Mouse (Mus musculus) neural tube, embryonic 14.5 days (tissue): ENCODE measurements at regions not wholly inside any gene's neighbourhood (a gene's known extent, or its start where the extent isn't known, plus 50 kb on each side); places are given as distances from the start of the nearest gene placed in this dataset.
A peak's percentile ranks its signal among the peaks of the same experiment; 100 is the strongest.

Source experiments
- ATAC-seq: fragments of 200-750 bp; cut with Nextera tagmentation; 2 replicates; pipeline ENCODE4 v1.8.0; 2017; ENCODE audit warnings: low read depth, mild to moderate bottlenecking, moderate TSS enrichment, moderate library complexity
- H3K27ac ChIP-seq: fragments of 300-500 bp; sonication (generic); 2 replicates; pipeline ENCODE4 v1.5.1; 2014; ENCODE audit warnings: low read depth, mild to moderate bottlenecking, control low read depth, low read length, moderate library complexity, mixed read lengths
- H3K27me3 ChIP-seq: fragments of 300-500 bp; sonication (generic); 2 replicates; pipeline ENCODE4 v1.6.1; 2014; ENCODE audit warnings: low read length; ENCODE audit not compliant: control insufficient read depth, insufficient read depth
- H3K36me3 ChIP-seq: fragments of 300-500 bp; sonication (generic); 2 replicates; pipeline ENCODE4 v1.6.1; 2014; ENCODE audit warnings: low read length, mixed read lengths; ENCODE audit not compliant: control insufficient read depth, insufficient read depth
- H3K4me1 ChIP-seq: fragments of 300-500 bp; sonication (generic); 2 replicates; pipeline ENCODE4 v1.6.1; 2014; ENCODE audit warnings: low read length; ENCODE audit not compliant: control insufficient read depth, insufficient read depth
- H3K4me2 ChIP-seq: fragments of 300-500 bp; sonication (generic); 2 replicates; pipeline ENCODE4 v1.6.1; 2014; ENCODE audit warnings: mild to moderate bottlenecking, low read depth, low read length, control low read depth
- H3K4me3 ChIP-seq: fragments of 300-500 bp; sonication (generic); 2 replicates; pipeline ENCODE4 v1.5.1; 2014; ENCODE audit warnings: low read depth, low read length, control low read depth, mixed read lengths
- H3K9ac ChIP-seq: fragments of 300-500 bp; sonication (generic); replicated peaks from 2 replicates; pipeline ENCODE4 v1.6.1; 2014; ENCODE audit warnings: low read depth, mild to moderate bottlenecking, control low read depth, low read length, mixed read lengths
- H3K9me3 ChIP-seq: fragments of 300-500 bp; sonication (generic); 2 replicates; pipeline ENCODE4 v1.6.1; 2016; ENCODE audit warnings: low read length; ENCODE audit not compliant: control insufficient read depth
- WGBS: fragments of 180-500 bp; shearing (Covaris S2); extraction: QIAGEN DNeasy Blood & Tissue Kit; methylation state at CpG from one replicate; pipeline ENCODE4 v1.1.7; 2014; 5-methylcytosine and 5-hydroxymethylcytosine counted together

DNA sequence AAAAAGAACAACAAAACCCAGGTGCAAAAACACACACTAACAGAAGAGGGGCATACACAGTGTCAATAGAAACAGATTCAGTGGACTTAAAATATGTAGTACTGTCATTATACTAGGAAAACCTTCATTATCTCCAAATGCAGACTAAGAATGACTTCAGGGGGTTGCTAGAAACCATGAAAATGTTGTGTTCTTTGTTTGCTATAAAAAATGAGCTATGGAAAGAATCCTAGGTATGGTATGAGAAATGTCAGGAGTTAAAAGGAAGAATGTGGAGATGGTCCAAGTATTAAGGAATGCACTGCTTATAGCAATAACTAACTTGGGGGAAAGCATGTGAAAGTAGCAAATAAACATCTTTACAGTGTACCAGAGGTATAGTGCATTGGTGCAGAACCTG lies 910.2 kb upstream of the B3galt2 start:
- no peaks in the 10 kb centered on the region for H3K27me3 ChIP-seq

DNA sequence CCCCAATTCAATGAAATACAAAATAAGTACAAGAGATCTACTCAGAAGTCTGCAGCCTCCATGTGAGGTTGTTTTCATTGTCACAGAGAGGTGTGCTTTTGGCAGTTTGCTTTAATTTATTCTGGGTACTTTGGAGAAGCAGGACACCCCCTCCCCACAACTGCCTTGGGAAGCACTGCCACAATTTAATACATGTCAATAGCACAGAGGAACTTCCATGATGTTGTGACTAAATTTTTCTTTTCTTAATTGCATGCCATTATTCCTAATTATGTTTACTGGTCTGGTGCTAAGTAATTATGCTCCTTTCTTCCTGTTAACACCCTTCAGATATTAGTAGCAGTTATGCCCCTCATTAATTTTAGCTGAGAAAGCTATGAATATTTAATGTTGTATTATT lies 906.4 kb upstream of the B3galt2 start:
- no peak; the same call in 1 of the 2 replicates for ATAC-seq
- Histone ChIP-seq H3K27me3 (no peaks in the 10 kb centered on the region), H3K4me2 (no peak overlapping the region)

More for the DNA sequence above, 910.2 kb upstream of the B3galt2 start:
- Histone ChIP-seq H3K9ac (no peak overlapping the region), H3K4me1 (no peaks in the 10 kb centered on the region), H3K4me2 (no peak overlapping the region), H3K36me3 (no peaks in the 10 kb centered on the region), H3K9me3 (no peaks in the 10 kb centered on the region), H3K4me3 (no peak overlapping the region), H3K27ac (no peak overlapping the region)
- ATAC-seq: no peak

DNA sequence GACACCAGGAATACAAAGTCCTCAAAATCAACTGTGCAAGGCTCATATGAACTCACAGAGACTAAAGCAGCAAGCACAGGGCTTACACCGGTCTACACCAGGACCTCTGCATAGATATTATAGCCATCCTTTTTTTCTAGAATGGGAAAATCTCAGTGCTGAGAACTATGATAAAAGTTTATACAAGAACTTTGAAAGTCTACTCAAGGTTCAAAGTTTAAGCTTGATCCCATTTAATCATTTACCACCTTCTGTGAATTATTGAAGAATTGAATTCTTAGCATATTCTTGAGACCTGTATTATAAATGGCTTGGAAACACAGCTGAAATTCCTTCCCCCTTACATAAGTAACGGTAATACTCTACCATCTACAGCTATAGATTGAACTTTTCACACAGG lies 902.1 kb upstream of the B3galt2 start:
- Histone ChIP-seq H3K27ac (no peak overlapping the region), H3K36me3 (no peaks in the 10 kb centered on the region), H3K4me3 (no peak overlapping the region), H3K27me3 (no peaks in the 10 kb centered on the region), H3K9me3 (no peaks in the 10 kb centered on the region), H3K9ac (no peak overlapping the region), H3K4me1 (no peaks in the 10 kb centered on the region), H3K4me2 (no peak overlapping the region)
- no peak for ATAC-seq
- 89% methylated on average over 2 of the region's 2 CpGs for WGBS

More for the DNA sequence above, 906.4 kb upstream of the B3galt2 start:
- Histone ChIP-seq H3K36me3 (no peaks in the 10 kb centered on the region), H3K9me3 (no peaks in the 10 kb centered on the region), H3K4me3 (no peak overlapping the region), H3K4me1 (no peaks in the 10 kb centered on the region), H3K27ac (no peak overlapping the region), H3K9ac (no peak overlapping the region)

DNA sequence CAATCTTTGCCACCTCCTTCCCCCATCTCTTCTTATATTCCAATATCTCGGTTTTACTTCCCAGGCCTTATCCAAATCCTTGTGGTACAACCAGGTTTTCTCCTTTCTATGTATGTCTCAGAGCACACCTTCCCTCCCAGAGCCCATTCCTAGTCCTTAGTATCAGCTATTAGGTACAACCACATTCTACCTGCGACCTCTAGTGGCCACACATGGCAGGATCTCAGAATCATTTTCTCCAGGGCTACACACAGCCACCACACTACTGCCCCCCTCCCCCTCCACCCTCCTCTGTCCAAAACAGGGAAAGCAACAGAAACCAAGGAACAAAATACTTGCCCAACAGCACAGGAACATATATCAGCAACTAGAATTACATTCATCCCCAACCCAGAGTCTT lies 898.2 kb upstream of the B3galt2 start:
- H3K27me3 ChIP-seq: no peaks in the 10 kb centered on the region
- no peaks in the 10 kb centered on the region for H3K9me3 ChIP-seq
- H3K27ac ChIP-seq: no peak overlapping the region
- H3K4me3 ChIP-seq: no peak overlapping the region
- H3K36me3 ChIP-seq: no peaks in the 10 kb centered on the region
- ATAC-seq: peak; percentile 71; the same call in 1 of the 2 replicates
- no peaks in the 10 kb centered on the region for H3K4me1 ChIP-seq
- WGBS: 14% methylated on average over 2 of the region's 2 CpGs
- H3K9ac ChIP-seq: no peak overlapping the region
- no peak overlapping the region for H3K4me2 ChIP-seq

DNA sequence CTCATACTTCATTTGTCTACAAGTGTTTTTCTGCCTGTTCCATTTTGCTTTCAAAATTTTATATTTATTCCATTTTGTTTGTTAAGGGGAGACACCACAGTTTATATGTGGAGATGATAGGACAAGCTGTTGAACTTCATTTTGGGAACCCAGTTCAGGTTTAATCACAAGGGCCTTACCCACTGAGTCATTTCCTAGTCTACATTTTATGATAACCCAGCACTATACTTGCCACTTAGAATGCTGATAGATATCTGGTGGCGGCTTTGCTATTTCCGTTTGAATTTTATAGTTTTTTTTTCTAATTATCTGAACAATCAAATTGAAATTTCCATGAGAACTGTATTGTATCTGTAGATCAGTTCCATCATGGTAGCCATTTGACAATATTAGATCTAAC lies 869.5 kb upstream of the B3galt2 start:
- no peaks in the 10 kb centered on the region for H3K4me1 ChIP-seq
- H3K9ac ChIP-seq: no peak overlapping the region
- no peak for ATAC-seq
- no peaks in the 10 kb centered on the region for H3K27me3 ChIP-seq
- WGBS: 96% methylated on average over 2 of the region's 2 CpGs
- H3K36me3 ChIP-seq: no peaks in the 10 kb centered on the region
- H3K27ac ChIP-seq: no peak overlapping the region
- no peak overlapping the region for H3K4me2 ChIP-seq
- no peaks in the 10 kb centered on the region for H3K9me3 ChIP-seq
- no peak overlapping the region for H3K4me3 ChIP-seq
